Mouse (Mus musculus): ENCODE results near the gene Gm7694. TPM values are rescaled to one million over a fixed set of nuclear protein-coding genes. Genes with fewer than 3 reads are reported as not detected.

The Gm7694 gene
- polyA plus RNA-seq, 1 experiment: 0.21 TPM

DNA sequence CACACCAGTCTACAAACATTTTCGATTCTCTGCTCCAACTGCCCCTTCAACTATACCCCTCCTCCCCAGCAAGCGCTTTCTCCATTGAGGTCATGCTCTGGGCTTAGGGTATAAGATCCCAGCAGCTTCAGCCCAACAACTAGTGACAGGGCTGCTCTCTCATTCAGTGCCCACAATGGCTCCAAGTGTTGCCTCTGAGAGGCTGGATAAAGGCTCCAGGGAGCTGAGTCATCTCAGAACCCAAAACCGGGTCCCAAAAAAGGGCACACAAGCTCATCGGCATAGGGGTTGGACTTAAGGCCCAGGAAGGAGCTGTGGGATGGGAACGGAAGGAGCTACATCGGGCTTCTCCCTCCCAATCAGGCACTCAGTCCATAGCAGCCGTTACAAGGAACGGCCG lies 4.4 kb downstream of the Gm7694 start:
- TF ChIP-seq GATA1 (IDR thresholded peaks at IDR 0.05; ENCODE audit: low read length): no peak

DNA sequence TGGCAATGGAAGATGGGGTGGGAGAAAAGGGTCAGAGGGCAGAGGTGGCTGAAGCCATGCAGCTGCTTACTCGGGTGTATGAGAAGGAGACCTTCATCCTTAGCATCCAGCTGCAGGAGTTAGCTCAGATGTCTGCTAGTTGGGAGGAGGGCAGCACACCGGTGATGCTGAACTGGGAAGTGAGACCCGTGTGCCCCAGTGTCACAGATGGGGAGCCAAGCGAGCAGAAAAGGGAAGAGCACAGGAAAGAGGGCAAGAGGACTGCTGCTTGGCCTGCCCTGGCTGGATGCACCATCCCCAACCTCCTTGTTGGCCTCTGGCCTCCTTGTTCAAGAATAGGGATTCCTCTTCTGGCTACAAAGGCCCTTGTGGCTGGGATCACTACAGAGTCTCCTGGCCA lies 6.6 kb downstream of the Gm7694 start:
- TF ChIP-seq GATA1 (IDR thresholded peaks at IDR 0.05; ENCODE audit: low read length): no peak

DNA sequence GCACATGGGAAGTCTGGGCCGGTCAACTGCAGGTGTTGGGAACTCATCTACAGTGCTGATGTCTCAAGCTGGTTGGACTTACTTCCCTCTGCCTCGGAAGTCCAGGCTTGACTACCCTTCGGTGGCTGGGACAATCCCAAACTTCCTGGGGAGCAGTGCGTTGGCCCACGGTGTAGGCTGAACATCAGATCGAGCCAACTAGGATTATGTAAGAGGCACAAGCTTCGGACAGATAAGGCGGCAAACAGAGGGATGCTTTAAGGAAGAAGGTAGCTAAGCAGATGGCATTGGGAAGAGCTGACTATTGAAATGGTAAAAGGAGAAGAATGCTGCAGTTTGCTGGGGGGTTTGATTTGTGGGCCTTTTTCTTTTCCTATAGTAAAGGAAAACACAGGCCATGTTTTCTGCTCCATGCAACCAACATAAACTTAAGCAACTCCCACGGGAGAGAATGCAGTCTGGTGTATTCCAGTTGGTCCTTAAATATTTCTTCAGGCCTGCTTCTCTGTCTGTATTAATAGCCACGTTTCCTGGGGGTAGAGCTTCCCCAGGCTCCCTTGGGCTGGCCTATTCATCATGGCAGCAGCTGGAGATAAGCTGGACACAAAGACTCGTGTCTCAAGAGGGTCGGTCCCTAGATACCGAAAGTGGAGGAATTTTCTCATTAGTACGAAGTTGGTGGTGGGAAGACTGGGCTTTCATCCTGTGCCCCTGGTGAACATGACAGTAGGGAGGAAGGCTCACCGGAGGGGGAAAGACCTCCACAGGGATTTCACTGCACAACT lies 11.2 kb downstream of the Gm7694 start:
- no peak for TF ChIP-seq GATA1 (IDR thresholded peaks at IDR 0.05; ENCODE audit: low read length)

DNA sequence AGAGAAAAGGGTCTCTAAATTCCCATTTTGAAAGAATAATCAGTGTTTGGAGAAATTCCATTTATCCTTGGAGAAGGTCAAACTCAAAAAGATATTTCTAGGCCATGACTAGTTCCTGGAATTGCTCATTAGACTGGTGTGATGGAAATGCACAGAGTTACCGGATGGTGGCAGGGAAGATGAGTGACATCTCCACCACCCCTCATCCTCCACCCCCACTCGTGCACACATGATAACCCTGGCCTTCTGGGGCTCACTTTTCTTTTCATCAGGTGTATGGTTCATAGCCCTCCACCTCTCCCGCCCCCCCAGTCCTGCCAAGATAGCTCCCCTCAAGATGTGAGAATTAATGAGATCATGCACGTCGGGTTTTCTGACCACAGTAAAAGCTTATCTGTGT lies 12.9 kb downstream of the Gm7694 start:
- no peak for TF ChIP-seq GATA1 (IDR thresholded peaks at IDR 0.05; ENCODE audit: low read length)

DNA sequence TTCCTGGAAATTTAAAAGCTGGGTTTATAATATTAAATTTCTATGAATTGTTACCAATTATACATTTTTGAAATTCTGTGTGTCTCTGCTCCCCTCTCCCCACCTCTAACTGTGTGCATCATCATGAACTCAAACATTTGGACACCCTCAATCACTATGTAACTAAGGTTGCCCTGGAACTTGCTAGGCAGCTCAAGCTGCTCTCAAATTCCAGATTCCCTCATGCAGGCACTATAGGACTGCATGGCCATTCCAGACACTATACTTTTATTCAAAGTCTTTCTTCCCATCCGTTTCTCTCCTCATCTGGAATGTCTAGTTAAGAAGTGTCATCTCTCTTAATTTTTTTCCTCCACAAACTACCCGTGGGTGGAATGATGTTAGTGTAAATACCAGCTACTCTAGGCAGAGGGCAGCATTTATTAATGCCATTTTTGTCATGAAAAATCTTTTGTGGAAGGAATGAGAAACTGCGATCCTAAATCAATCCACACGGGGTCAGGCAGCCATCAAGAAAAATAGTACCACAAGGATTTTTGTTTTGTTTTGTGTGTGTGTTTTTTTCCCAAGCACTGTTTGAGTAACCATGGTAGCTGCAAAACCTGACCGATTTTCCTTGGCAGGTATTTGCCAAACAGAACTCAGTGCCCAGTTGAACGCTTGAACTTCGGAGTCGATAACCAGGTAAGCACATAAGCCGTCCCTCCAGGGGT lies 13.7 kb downstream of the Gm7694 start:
- TF ChIP-seq GATA1 (IDR thresholded peaks at IDR 0.05; ENCODE audit: low read length): no peak

DNA sequence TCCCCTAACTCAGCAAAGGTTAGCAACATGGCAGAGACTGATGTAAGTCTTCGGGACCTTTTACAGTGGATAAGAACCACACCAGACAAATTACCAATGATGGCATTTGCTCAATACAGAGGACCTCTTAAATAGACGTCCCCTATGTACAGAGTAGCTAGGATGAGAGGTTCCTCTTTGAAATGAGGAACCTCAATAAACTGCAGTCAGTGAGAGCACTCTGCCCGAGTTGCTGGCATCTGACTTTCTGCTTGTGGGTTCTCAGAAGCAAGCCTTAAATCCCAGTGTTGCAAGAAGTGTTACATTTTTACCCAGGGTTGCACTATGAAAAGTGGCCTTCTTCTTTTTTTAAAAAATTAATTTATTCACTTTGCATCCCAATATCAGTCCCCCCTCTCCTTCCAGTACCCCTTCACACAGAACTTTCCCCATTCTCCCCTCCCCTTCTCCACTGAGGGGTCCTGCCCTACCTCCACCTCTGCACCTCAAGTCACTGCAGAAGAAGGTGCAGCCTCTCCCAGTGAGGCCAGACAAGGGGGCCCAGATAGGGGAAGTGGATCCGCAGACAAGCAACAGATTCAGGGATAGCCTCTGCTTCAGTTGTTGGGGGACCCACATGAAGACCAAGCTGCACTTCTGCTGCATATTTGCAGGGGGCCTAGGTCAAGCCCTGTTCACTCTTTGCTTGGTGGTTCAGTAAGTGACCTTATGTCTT lies 23.6 kb downstream of the Gm7694 start:
- no peak for TF ChIP-seq GATA1 (IDR thresholded peaks at IDR 0.05; ENCODE audit: low read length)

DNA sequence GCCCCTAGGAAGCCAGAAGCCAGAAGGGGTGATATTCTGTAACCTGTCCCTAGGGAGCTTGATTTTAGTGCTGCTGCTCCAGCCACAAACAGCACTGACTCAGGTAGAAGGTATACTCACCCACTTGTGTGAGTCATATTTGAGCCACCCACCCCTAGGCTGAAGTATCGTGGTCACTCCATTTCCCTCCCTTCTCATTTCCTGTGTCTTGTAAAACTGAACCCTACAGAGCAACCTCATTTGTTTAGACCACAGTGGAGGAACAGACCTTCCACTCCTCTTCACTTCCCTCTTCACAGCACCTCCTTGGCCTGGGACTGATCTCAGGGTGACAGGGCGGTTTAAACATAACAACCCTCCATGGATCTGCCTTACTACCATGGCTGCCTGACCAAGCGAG lies 29.1 kb downstream of the Gm7694 start, which contains the start of gene Sh2d1b1:
TSS of gene Sh2d1b1 (plus strand) at position 305 of the 400 bp plus-strand sequence.
- no peak for TF ChIP-seq GATA1 (IDR thresholded peaks at IDR 0.05; ENCODE audit: low read length)

DNA sequence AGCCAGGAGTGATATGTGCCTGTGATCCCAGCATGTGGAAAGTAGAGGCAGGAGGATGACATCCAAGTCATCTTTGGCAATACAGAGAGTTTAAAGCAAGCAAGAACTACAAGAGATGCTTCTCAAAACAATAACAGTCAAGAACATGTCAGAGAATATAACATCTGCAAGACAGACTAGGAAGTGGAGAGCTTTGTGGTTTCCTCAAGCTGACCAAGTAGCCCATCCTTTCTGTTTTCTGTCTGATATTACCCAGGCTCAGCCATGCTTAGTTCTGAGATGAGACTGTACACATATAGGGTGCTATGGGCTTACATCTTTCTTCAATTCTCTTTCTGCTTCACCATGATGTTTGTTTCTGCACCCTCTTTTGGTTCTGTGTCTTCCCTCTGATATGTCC lies 32.9 kb downstream of the Gm7694 start:
- TF ChIP-seq GATA1 (IDR thresholded peaks at IDR 0.05; ENCODE audit: low read length): no peak

DNA sequence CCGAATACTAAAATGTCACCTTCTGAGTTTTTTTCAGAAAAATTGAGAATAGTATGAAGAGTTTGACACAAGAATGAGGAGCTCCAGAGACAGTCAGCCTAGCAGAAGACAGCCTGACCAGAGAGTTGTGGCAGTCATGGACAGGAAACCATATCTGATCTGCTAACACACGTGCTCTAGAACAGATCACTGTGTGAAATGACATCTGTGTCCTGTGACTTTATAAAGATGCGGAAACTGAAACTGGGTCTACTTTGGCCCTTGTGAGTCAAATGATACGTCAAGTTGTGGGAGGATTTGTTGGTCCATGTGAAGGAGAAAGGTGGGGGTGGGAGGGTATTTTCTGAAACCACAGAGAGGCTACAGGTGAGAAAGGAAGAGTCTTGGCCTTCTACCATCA lies 35.4 kb downstream of the Gm7694 start:
- no peak for TF ChIP-seq GATA1 (IDR thresholded peaks at IDR 0.05; ENCODE audit: low read length)

DNA sequence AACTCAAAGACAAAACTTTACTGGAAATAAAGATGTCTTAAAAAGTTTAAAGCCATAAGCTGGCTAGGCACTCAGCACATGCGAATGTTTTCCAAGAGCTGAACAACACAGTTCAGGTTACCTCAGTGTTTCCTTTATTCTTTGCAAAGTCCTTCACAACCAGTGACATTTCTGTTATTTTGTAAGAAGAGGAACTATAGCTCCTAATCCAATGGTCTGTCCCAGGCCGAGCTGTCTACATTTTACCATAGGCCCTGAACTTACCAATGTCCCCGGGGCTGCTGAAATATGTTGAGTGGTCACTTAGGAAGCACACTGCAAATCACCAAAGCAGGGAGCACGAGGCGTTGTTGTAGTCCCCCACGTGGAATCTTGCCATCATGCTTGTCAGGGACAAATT lies 35.9 kb downstream of the Gm7694 start:
- TF ChIP-seq GATA1 (IDR thresholded peaks at IDR 0.05; ENCODE audit: low read length): no peak

DNA sequence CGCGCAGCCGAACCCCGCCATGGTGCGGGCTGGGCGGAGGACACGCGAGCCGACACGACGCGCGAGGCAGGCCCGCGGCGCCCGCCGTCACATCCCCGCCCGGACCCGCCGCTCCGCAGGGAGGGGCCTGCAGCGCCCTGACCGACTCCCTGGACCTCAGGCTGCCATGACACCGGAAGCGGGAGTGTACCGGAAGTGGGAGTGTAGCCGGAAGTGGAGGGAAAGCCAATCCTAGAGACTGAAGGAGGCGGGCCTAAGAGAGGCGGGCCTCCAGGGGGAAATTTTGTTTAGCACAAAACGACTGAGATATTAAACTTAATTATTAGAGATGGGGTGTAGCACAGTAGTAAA lies 50.6 kb downstream of the Gm7694 start:
- no peak for TF ChIP-seq GATA1 (IDR thresholded peaks at IDR 0.05; ENCODE audit: low read length)

DNA sequence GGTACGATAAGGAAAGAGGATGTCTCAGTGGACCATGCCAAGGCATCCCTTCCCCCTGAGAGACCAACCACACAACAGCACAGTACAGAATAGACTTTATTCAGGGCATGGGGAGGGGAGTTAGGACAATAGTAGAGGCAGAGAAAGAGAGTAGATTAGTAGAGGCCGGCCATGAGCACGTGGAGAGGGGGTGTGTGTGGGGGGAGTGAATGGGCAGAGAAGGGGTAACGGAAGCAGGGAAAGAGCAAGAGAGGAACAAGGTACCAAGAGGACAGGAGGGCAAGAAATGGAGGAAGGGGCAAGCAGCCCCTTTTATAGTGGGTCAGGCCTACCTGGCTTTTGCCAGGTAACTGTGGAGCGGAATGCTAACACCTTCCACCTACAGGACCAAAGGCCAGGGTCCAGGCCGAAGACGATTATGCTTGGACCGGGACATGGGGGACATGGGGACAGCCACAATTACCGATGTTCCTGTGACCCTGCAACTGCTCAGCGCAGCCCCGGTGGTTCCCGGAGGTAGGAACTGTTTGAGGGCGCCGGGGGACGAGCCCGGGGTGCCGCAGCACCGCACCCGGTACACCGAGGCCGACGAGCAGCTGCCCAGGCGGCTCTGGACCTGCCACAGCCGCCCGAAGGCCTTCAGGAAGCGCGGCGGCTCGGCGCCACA lies 51.1 kb downstream of the Gm7694 start:
- TF ChIP-seq GATA1 (IDR thresholded peaks at IDR 0.05; ENCODE audit: low read length): no peak

Other genes with a start within 250 kb of the Gm7694 start
- gene Ddr2, start 195.6 kb downstream of the Gm7694 start, polyA plus RNA-seq (2012): not detected in 2 replicates
- gene Uap1, start 131.4 kb downstream of the Gm7694 start, polyA plus RNA-seq (2012): 19.0 and 33.2 TPM in 2 replicates
- gene Uhmk1, start 90.9 kb downstream of the Gm7694 start, polyA plus RNA-seq (2012): 1.7 and 2.8 TPM in 2 replicates
- gene Sh2d1b2, start 73.6 kb downstream of the Gm7694 start, polyA plus RNA-seq (2012): not detected in 2 replicates
- not detected in 2 replicates for gene Sh2d1b1, start 29.0 kb downstream of the Gm7694 start, polyA plus RNA-seq (2012)
- gene Spata46, start 2.5 kb upstream of the Gm7694 start, polyA plus RNA-seq (2012): not detected in 2 replicates

Measured in G1E-ER4 (cell line).